In genomic region chr16:31165907-31166306, GRCm38 (mm10) we compare ENCODE assay signal across 12 mouse cellular contexts. TPM values are rescaled to one million over a fixed set of nuclear protein-coding genes. Genes with fewer than 3 reads are reported as not detected.
DNase-seq lines count a peak whose midpoint lies in the region; ATAC-seq and TF ChIP-seq lines count a peak whose summit lies in the region.
"Had no signal": no experiment of that assay in that cellular context is flagged by ENCODE, and none has a peak within 500 bp of the region (broad histone marks: within the 10 kb centered on the region; RNA-seq: fewer than 3 reads in every experiment).

No protein-coding gene starts in this region.

- peaks cover 31% of the 10 kb centered on the region for H3K4me1 ChIP-seq in embryonic facial prominence, embryonic 13.5 days
- peaks cover 48% of the 10 kb centered on the region for H3K4me1 ChIP-seq in embryonic facial prominence, embryonic 10.5 days

- TF ChIP-seq CTCF in left cerebral cortex, adult 2 months (IDR thresholded peaks at IDR 0.05), result no peak

- no peaks in the 10 kb centered on the region for H3K9me3 ChIP-seq in embryonic facial prominence, embryonic 13.5 days
- H3K9me3 ChIP-seq in embryonic facial prominence, embryonic 10.5 days, result peaks cover 5% of the 10 kb centered on the region
- H3K9me3 ChIP-seq: hindbrain, embryonic 15.5 days had no signal

- intact Hi-C loops in left cerebral cortex, adult 2 months (cut with DNase I), result no loop called here

- no peak for DNase-seq in embryonic facial prominence, embryonic 10.5 days (ENCODE audit: low spot score)
- DNase-seq in left cerebral cortex, adult 2 months (ENCODE audit: extremely low spot score in 1 of 2, low spot score in 2 of 2), result no peak
- no peak for DNase-seq in left cerebral cortex, adult 18-20 months (ENCODE audit: low spot score in 2 of 2)
- DNase-seq in adrenal gland, postnatal 25 days, result peak; percentile 29
- DNase-seq in lung, postnatal 14 days, result peak; percentile 21
- no peak for DNase-seq in ovary, postnatal 36 days (ENCODE audit: low spot score)
- DNase-seq: B cell, adult 2 months; left cerebral cortex, postnatal 4 days; thymus, postnatal 25 days had no signal

- H3K27me3 ChIP-seq in embryonic facial prominence, embryonic 13.5 days, result no peaks in the 10 kb centered on the region
- H3K27me3 ChIP-seq in embryonic facial prominence, embryonic 10.5 days (replicated peaks; ENCODE audit: low read depth, poor library complexity, severe bottlenecking), result no peaks in the 10 kb centered on the region
- H3K27me3 ChIP-seq: hindbrain, embryonic 15.5 days had no signal

- H3K36me3 ChIP-seq in embryonic facial prominence, embryonic 13.5 days, result peaks cover 3% of the 10 kb centered on the region; the same call in 1 of the 2 replicates
- H3K36me3 ChIP-seq in embryonic facial prominence, embryonic 10.5 days (replicated peaks), result peaks cover 4% of the 10 kb centered on the region
- H3K36me3 ChIP-seq: hindbrain, embryonic 15.5 days had no signal

- no peak overlapping the region for H3K9ac ChIP-seq in embryonic facial prominence, embryonic 13.5 days
- H3K9ac ChIP-seq: hindbrain, embryonic 15.5 days had no signal

- H3K27ac ChIP-seq in embryonic facial prominence, embryonic 13.5 days, result peak overlapping the region; percentile 53; the same call in 1 of the 2 replicates
- H3K27ac ChIP-seq in embryonic facial prominence, embryonic 10.5 days (replicated peaks), result no peak overlapping the region
- H3K27ac ChIP-seq in left cerebral cortex, adult 2 months, result peak overlapping the region; percentile 3; the same call in 1 of the 2 replicates
- H3K27ac ChIP-seq: hindbrain, embryonic 15.5 days had no signal

- H3K4me3 ChIP-seq in embryonic facial prominence, embryonic 13.5 days, result no peak overlapping the region
- no peak overlapping the region for H3K4me3 ChIP-seq in embryonic facial prominence, embryonic 10.5 days
- H3K4me3 ChIP-seq in left cerebral cortex, adult 2 months, result no peak overlapping the region
- H3K4me3 ChIP-seq: hindbrain, embryonic 15.5 days had no signal

- WGBS in embryonic facial prominence, embryonic 13.5 days, result 54% methylated on average over 4 of the region's 4 CpGs
- WGBS in embryonic facial prominence, embryonic 10.5 days, result 52% methylated on average over 4 of the region's 4 CpGs

- no peak overlapping the region for H3K4me2 ChIP-seq in embryonic facial prominence, embryonic 13.5 days
- H3K4me2 ChIP-seq: hindbrain, embryonic 15.5 days had no signal

- ATAC-seq in embryonic facial prominence, embryonic 13.5 days (ENCODE audit: insufficient number of reproducible peaks, insufficient read depth, low FRiP score, low TSS enrichment, low read depth), result no peak
- ATAC-seq in megakaryocyte, adult 5-6 weeks (ENCODE audit: poor library complexity, severe bottlenecking), result no peak

RNA-seq across cellular contexts. Expression of gene Acap2, which starts 35.1 kb away (rescaled TPM):
- polyA plus RNA-seq in embryonic facial prominence, embryonic 13.5 days (2015; fragmentation: Nextera tagmentation; extraction: Ambion mirVana), result 22.6 and 25.1 TPM in 2 replicates
- 18.8 and 19.0 TPM in 2 replicates for polyA plus RNA-seq in embryonic facial prominence, embryonic 10.5 days (2016; fragmentation: Nextera tagmentation; extraction: Ambion mirVana)
- 100 to 1,000 TPM; 111 to 112 TPM for total RNA-seq in left cerebral cortex, adult 2 months (2021)
- 100 to 1,000 TPM; 102 TPM for total RNA-seq in left cerebral cortex, adult 18-20 months (2021)
- 43.3 and 49.5 TPM in 2 replicates for total RNA-seq in adrenal gland, postnatal 25 days (2021)
- total RNA-seq in megakaryocyte, adult 5-6 weeks (2015), result 60.7 and 61.6 TPM in 2 replicates
- 90.0 and 98.9 TPM in 2 replicates for total RNA-seq in megakaryocyte, adult 5-6 weeks (2017)

Comparison
In these comparisons a context has a peak if more than half of its experiments do, and no peak if none do; other contexts are left out.
1. DNase-seq: peak in adrenal gland, postnatal 25 days (single experiment) and lung, postnatal 14 days (single experiment); none in embryonic facial prominence, embryonic 10.5 days (single experiment), left cerebral cortex, adult 2 months (0 of 2), left cerebral cortex, adult 18-20 months (0 of 2) and ovary, postnatal 36 days (single experiment).